Mouse (Mus musculus): ENCODE data around the gene Espn. TPM values are rescaled to one million over a fixed set of nuclear protein-coding genes. Genes with fewer than 3 reads are reported as not detected.

The Espn gene
- polyA plus RNA-seq, 1 experiment from 2014 or later = 2.2 TPM

DNA sequence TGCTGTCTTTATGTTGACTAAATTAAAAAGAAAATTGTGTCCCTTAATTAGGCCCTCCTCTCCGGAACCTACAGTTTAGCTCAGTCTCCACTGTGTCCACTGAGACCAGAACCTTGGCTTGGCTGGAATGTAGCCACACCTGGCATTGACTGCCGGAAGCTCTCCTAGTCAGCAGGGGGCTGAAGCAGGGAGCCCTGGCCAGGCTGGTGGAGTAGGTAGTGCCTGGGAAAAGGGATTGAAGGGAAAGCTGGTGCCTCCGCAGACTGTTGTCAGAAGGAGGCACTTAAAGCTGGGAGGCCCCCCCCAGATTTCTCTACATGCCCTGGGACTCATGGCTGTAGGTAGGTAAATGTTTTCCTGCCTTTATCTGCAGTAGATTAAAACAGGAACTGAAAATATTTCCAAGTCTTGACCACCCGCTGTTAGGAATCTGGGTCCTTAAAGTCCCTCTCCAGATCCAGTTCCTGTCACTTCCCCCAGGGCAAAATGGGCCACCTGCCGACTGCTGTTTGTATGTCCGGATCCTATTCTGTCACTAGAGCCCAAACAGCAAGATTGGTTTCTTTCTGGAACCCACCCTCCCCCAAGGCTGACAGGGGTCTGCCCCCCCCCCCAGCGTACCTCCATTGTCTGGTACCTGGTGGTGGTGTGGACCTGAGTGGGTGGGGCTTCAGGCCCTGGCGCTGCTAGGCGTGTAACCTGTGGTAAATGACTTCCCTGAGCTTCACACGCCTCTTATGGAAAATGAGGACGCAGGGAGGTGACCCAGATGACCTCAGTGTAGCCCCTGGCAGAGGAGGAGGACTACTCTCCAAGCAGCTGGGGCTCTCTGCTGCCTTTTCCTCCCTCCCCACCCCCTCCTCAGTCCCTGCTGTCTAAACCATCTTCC, 54.0 kb downstream of the Espn start:
- H3K27ac ChIP-seq = no peak overlapping the region
- H3K27me3 ChIP-seq = no peaks in the 10 kb centered on the region
- ATAC-seq (ENCODE audit: insufficient number of reproducible peaks, low FRiP score, low TSS enrichment, low read depth) = no peak
- no peak overlapping the region for H3K9ac ChIP-seq
- peaks cover 31% of the 10 kb centered on the region for H3K4me1 ChIP-seq
- no peaks in the 10 kb centered on the region for H3K9me3 ChIP-seq
- 0 out of 2 replicates have a peak overlapping the region, but pooled peaks have one; percentile 16 for H3K4me3 ChIP-seq
- peaks cover 19% of the 10 kb centered on the region for H3K36me3 ChIP-seq
- WGBS = 24% methylated on average over 11 of the region's 11 CpGs
- H3K4me2 ChIP-seq = no peak overlapping the region; the same call in 1 of the 2 replicates

DNA sequence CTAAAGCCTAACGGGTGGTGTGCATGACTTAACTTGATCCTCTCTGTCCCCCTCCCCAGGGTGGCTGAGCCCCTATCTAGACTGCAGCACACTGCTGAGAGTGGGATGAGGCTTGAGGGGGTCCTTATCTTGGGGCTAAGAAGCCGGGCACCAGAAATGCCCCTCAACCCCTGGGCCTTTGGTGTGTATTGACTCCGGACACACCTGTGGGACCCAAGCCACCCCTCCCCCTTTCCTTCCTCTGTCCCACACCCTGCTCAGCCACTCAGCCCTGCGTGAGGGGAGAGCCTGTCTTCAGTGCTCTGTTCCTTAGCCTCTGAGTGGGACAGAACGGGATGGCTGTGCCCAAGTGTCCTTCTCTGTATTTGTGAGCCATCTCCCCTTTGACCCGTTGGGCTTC, 55.2 kb downstream of the Espn start:
- Histone ChIP-seq H3K36me3 (peaks cover 7% of the 10 kb centered on the region), H3K27ac (peak overlapping the region; percentile 24; the same call in 1 of the 2 replicates), H3K4me3 (peak overlapping the region; percentile 16), H3K4me2 (no peak overlapping the region), H3K4me1 (peaks cover 42% of the 10 kb centered on the region), H3K9ac (no peak overlapping the region), H3K9me3 (no peaks in the 10 kb centered on the region), H3K27me3 (no peaks in the 10 kb centered on the region)
- ATAC-seq (ENCODE audit: insufficient number of reproducible peaks, low FRiP score, low TSS enrichment, low read depth) = no peak
- 57% methylated on average over 6 of the region's 6 CpGs for WGBS

DNA sequence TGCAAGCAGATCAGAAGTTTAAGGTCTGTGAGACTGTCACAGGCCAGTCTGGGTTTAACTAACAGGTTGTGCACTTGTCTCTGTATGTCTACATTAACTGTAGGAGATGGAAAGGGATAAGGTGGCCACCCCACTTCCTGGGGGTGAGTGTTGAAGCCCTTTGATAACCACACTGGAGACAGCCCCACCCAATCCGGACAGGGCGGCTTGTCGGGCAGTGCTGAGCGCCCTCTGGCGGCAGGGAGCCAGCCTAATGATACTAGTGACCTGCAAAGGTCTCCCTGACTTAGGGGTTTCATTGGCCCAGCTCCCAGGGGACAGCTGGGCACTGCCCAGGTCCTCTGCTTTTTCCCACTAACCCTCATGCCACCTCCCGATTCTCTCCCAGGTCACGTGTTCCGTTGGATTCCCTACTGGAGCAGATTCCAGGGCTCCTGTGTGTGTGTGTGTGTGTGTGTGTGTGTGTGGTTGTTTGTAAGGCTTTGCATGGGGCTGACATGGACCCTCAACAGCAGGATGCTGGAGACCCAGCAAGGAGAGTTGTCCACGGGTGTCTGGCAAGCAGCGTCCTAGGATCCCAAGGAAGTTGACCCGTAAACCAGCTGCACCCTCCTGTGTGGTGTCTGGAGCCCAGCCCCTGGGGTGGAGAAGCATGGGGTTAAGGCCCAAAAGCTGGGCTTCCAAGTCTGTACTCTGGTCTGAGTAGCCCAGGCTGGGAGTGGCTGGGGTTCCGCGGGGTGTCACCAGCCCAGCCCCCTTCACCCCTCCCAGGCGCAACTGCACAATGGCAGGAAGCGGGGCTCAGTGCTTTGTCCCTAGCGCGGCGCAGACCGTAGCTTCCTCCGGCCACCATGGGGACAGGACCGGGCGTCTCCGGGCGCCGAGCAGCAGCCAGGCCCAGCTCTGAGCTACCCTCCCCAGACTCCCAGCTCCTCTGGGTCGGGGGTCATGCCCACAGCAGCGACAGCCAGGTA, 55.9 kb downstream of the Espn start:
- Histone ChIP-seq H3K27ac (peak overlapping the region; percentile 24; the same call in 1 of the 2 replicates), H3K9ac (no peak overlapping the region), H3K4me2 (no peak overlapping the region), H3K36me3 (0 out of 2 replicates have a peak, but pooled peaks cover 5% of the 10 kb centered on the region), H3K4me3 (peak overlapping the region; percentile 16), H3K4me1 (peaks cover 42% of the 10 kb centered on the region), H3K27me3 (no peaks in the 10 kb centered on the region), H3K9me3 (no peaks in the 10 kb centered on the region)
- no peak for ATAC-seq (ENCODE audit: insufficient number of reproducible peaks, low FRiP score, low TSS enrichment, low read depth)
- WGBS = 33% methylated on average over 27 of the region's 27 CpGs

DNA sequence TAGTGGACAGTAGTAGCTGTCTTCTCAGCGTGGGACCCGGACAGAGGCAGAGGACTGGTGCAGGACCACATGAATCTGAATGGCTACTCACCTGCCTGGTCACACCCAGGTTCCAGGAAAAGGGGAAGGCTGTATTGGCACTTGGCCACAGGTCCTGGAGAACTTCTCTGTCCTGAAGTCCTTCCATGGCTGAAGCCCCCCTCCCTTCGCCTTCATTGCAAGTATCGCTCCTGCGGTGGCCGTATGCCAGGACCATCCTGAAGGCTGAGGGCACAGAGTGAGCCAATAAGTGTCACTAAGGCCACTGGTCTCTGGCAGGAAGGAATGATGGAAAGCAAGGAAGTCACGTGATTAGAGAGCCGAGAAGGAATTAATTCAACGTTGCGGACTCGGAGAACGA, 57.9 kb downstream of the Espn start:
- no peak overlapping the region for H3K9ac ChIP-seq
- H3K4me3 ChIP-seq = no peak overlapping the region
- H3K4me2 ChIP-seq = no peak overlapping the region
- H3K27ac ChIP-seq = no peak overlapping the region
- H3K9me3 ChIP-seq = no peaks in the 10 kb centered on the region
- H3K27me3 ChIP-seq = no peaks in the 10 kb centered on the region
- H3K36me3 ChIP-seq = 0 out of 2 replicates have a peak, but pooled peaks cover 7% of the 10 kb centered on the region
- H3K4me1 ChIP-seq = peaks cover 38% of the 10 kb centered on the region
- no peak for ATAC-seq (ENCODE audit: insufficient number of reproducible peaks, low FRiP score, low TSS enrichment, low read depth)
- 90% methylated on average over 12 of the region's 12 CpGs for WGBS

DNA sequence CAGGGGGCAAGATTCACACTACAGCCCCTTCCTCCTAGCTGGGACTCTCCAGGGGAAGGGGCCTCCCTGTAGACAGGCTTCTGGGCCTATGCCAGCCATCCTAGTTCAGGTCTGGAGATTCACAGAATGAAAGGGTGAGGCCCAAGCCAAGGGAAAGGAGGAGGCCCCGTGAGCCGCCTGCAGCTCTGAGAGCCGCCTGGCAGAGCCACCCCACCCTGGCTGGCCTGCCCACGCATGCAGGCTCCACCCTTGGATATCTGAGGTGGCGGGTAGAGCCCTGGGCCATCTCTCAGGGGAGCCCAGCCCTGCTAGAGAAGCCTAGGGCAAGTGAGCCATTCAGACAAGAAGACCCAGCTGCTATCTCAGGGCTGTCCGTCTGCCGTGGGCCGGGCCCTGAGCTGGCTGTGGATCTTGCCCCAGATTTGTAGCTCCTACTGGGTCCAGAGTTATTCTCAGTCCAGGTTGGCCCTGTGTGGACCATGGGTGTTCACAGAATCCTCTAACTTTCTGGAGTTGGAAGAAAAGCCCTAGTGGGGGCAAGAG, 59.3 kb downstream of the Espn start:
- Histone ChIP-seq H3K9me3 (no peaks in the 10 kb centered on the region), H3K4me3 (no peak overlapping the region), H3K27ac (0 out of 2 replicates have a peak overlapping the region, but pooled peaks have one; percentile 19), H3K4me1 (peaks cover 42% of the 10 kb centered on the region), H3K9ac (no peak overlapping the region), H3K36me3 (peaks cover 12% of the 10 kb centered on the region; the same call in 1 of the 2 replicates), H3K27me3 (no peaks in the 10 kb centered on the region), H3K4me2 (no peak overlapping the region)
- no peak for ATAC-seq (ENCODE audit: insufficient number of reproducible peaks, low FRiP score, low TSS enrichment, low read depth)
- 61% methylated on average over 8 of the region's 8 CpGs for WGBS

DNA sequence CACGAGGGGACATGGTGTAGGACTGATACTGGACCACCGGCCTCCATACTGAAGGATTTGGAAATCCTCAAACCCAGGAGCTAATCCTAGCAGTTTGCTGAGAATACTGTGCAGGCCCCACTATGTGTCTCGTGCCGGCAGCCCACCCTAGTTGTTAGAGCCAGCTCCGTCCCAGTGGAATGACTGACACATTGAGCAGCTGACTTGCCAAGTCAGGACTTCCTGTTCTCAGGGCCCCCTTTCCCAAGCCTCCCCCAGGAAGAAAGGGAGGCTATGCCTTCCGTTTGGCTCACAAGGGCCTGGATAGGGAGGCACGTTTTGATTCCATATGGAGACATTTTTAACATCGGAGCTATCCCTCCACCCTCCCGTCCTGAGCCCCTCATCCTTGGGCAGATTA, 62.0 kb downstream of the Espn start:
- H3K27ac ChIP-seq = no peak overlapping the region
- 69% methylated on average over 9 of the region's 9 CpGs for WGBS
- ATAC-seq (ENCODE audit: insufficient number of reproducible peaks, low FRiP score, low TSS enrichment, low read depth) = no peak

DNA sequence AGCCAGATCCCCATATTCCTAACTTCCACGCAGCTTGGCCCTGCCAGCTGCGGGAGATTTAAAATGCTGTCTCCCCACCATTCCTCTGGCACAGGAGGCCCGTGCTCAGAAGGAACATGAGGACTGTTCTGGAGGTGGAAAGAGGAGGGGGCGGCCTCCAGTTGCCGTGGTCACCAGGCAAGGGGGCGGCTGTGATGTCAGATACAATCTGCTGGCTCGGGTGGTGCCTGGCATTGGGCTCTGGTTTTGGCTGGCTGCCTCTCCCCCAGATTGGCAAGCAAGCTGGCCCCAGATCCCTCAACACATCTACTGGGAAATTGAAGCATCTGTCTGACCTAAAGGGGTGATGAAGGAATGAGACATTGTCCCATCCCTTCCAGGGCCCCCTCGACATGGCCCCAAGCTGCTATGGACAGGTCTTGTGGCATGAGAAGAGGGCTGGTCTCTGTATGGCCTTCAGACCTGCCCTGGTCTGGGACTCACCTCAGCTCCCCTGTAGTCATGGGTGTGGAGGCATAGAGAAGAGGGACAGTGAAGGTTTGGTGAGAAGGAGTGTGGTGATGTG, 63.5 kb downstream of the Espn start:
- 42% methylated on average over 8 of the region's 8 CpGs for WGBS
- peaks cover 44% of the 10 kb centered on the region for H3K4me1 ChIP-seq
- ATAC-seq (ENCODE audit: insufficient number of reproducible peaks, low FRiP score, low TSS enrichment, low read depth) = no peak
- H3K27me3 ChIP-seq = no peaks in the 10 kb centered on the region
- H3K27ac ChIP-seq = no peak overlapping the region
- peak overlapping the region; percentile 86; the same call in 1 of the 2 replicates for H3K4me2 ChIP-seq
- no peak overlapping the region for H3K9ac ChIP-seq
- peaks cover 7% of the 10 kb centered on the region; the same call in 1 of the 2 replicates for H3K36me3 ChIP-seq
- no peaks in the 10 kb centered on the region for H3K9me3 ChIP-seq
- peak overlapping the region; percentile 79; the same call in 1 of the 2 replicates for H3K4me3 ChIP-seq

More for the DNA sequence above, 62.0 kb downstream of the Espn start:
- no peaks in the 10 kb centered on the region for H3K27me3 ChIP-seq
- H3K36me3 ChIP-seq = peaks cover 7% of the 10 kb centered on the region; the same call in 1 of the 2 replicates
- H3K9ac ChIP-seq = no peak overlapping the region
- no peak overlapping the region for H3K4me2 ChIP-seq
- no peak overlapping the region for H3K4me3 ChIP-seq
- peaks cover 38% of the 10 kb centered on the region for H3K4me1 ChIP-seq
- H3K9me3 ChIP-seq = no peaks in the 10 kb centered on the region

DNA sequence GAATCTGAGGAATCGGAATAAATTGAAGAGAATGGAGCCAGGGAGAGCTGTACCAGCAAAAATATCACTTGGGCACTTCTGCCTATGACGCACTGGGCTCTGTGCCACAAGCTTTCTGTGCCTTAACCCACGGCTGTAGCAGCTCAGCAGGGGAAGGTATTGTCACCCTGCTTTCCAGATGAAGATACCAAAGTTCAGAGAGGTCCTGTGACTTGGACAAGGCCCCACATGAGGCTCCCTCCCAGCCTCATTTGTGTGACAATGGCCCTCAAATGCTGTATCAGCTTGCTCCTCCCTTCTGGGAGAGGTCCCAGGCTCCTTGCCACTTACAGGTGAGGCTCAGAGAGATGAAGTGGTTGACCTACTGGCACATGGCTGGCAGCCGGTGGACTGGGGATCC, 64.0 kb downstream of the Espn start:
- Histone ChIP-seq H3K9ac (no peak overlapping the region), H3K4me3 (peak overlapping the region; percentile 79), H3K9me3 (no peaks in the 10 kb centered on the region), H3K4me2 (peak overlapping the region; percentile 86; the same call in 1 of the 2 replicates), H3K36me3 (peaks cover 7% of the 10 kb centered on the region; the same call in 1 of the 2 replicates), H3K4me1 (peaks cover 43% of the 10 kb centered on the region), H3K27ac (no peak overlapping the region), H3K27me3 (no peaks in the 10 kb centered on the region)
- ATAC-seq (ENCODE audit: insufficient number of reproducible peaks, low FRiP score, low TSS enrichment, low read depth) = no peak
- 44% methylated on average over 4 of the region's 4 CpGs for WGBS

DNA sequence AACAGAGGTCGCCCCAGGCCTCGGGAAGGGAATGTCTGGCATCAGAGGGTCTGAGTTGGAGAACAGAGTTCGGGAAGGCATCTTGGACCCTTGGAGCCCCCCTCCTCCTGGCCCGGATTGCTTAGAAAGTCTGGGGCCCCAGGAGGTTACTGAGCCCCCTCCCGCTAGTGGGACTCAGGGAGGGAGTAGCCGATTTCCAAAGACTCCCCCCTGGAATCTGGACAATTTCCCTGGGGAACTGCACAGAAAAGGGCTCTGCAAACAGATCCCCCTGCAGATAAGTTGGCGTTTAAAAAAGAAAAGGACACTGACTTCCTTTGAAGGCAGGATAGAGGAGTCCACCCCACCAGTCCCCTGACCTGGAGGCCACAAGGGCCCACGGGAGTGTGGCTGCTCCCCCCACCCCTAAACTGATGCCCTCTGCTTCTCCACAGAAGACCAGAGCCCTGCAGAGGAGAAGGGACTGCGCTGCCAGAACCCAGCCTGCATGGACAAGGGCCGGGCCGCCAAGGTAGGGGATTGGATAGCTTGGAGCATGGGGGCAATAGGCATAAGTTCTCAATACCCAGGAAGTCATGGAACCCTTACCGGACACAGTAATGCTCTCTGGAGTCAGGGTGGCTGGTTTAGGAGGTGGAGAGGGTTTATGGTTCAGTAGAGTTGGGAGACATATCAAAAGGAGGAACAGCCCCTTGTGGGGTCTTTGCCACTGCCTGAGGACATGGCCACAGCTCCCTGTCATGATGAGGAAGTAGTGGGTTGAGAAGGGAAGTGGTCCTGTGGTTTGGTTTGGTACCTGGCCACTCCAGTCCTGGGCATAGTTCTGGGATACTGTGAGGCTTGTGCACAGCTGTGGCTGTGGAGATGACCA, 64.7 kb downstream of the Espn start:
- H3K27me3 ChIP-seq = no peaks in the 10 kb centered on the region
- H3K27ac ChIP-seq = peak overlapping the region; percentile 74
- peak overlapping the region; percentile 79 for H3K4me3 ChIP-seq
- peak overlapping the region; percentile 86 for H3K9ac ChIP-seq
- H3K9me3 ChIP-seq = no peaks in the 10 kb centered on the region
- 3% methylated on average over 12 of the region's 12 CpGs for WGBS
- ATAC-seq (ENCODE audit: insufficient number of reproducible peaks, low FRiP score, low TSS enrichment, low read depth) = no peak
- H3K4me2 ChIP-seq = peak overlapping the region; percentile 86
- peaks cover 7% of the 10 kb centered on the region; the same call in 1 of the 2 replicates for H3K36me3 ChIP-seq
- H3K4me1 ChIP-seq = peaks cover 36% of the 10 kb centered on the region

DNA sequence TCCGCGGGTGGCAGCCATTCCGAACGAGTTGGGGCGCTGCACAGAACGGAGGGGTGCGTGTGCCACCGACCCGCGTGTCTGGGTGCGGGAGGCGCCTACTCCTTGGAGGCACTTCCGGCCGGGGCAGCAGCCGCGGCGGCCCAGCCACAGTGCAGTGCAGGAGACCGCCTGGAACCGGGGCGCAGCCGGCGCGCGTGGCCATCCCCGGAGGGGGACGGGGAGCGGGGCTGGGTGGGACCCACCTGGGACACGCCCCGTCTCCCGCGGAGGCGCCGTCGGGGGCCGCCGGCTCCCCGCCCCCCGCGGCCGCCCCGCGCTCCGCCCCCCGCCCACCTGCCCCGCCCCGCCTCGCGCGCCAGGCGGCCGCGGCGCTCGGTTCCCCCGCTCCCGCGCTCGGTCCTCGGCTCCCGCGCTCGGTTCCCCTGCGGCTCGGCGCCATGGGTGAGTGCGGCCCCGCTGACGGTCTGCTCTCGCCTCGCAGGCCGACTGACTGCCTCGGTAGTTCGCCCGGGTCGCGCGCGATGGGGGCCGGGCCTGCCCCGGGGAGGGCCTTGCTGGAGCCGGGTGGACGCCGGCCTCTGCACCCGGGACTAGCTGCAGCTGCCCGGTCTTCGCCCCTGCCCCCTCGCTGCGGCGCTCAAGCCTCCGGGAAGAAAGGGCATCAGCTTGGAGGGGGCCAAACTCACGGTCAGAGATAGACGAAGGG, 65.5 kb downstream of the Espn start:
- H3K4me3 ChIP-seq = peak overlapping the region; percentile 79
- H3K9me3 ChIP-seq = no peaks in the 10 kb centered on the region
- H3K4me2 ChIP-seq = peak overlapping the region; percentile 86
- peak overlapping the region; percentile 74 for H3K27ac ChIP-seq
- H3K9ac ChIP-seq = peak overlapping the region; percentile 86
- ATAC-seq (ENCODE audit: insufficient number of reproducible peaks, low FRiP score, low TSS enrichment, low read depth) = peak; percentile 82
- no peaks in the 10 kb centered on the region for H3K27me3 ChIP-seq
- WGBS = under 1% methylated on average over 58 of the region's 92 CpGs
- H3K36me3 ChIP-seq = peaks cover 7% of the 10 kb centered on the region; the same call in 1 of the 2 replicates
- H3K4me1 ChIP-seq = peaks cover 32% of the 10 kb centered on the region
